Mouse (Mus musculus): Measurements from ENCODE around the gene Agap2.

GRCm38 (mm10) chr10:127063913-127064870 is 10.9 kb upstream of the Agap2 start:
- TF ChIP-seq POLR2A (IDR thresholded peaks at IDR 0.05; ENCODE audit: low read depth, low read length) (no peak), CTCF (conservative IDR thresholded peaks at IDR 0.05; ENCODE audit: insufficient read depth, insufficient read length, low read depth, low read length) (no peak)

Data from kidney, adult 2 months (tissue).